Mouse (Mus musculus) brain, embryonic 14.5 days (tissue): ENCODE measurements around the gene Cmpk1.

ENCODE experiments used
- CTCF ChIP-seq: fragments of 200-500 bp; IDR thresholded peaks from 2 replicates; pipeline ENCODE4 v1.5.1; 2012; ENCODE audit warnings: inconsistent platforms, mild to moderate bottlenecking, moderate library complexity, borderline replicate concordance; ENCODE audit not compliant: insufficient read depth, insufficient read length; ENCODE audit errors: extremely low read depth
- POLR2A ChIP-seq: fragments of 200-500 bp; IDR thresholded peaks from 2 replicates; pipeline ENCODE4 v1.6.1; 2012; ENCODE audit warnings: mild to moderate bottlenecking, inconsistent platforms, borderline replicate concordance; ENCODE audit not compliant: poor library complexity, insufficient read depth, insufficient read length, severe bottlenecking; ENCODE audit errors: extremely low read depth

GRCm38 (mm10) chr4:114946416-114946815 lies 40.6 kb downstream of the Cmpk1 start:
- TF ChIP-seq CTCF (no peak), POLR2A (no peak)
